Mouse (Mus musculus) limb, embryonic 11.5 days (tissue): Measurements from ENCODE around the gene Ttll1. TPM values are rescaled to one million over a fixed set of nuclear protein-coding genes. Genes with fewer than 3 reads are reported as not detected.
A peak's percentile ranks its signal among the peaks of the same experiment; 100 is the strongest.
"Not testable (repeated sequence)": the region's sequence is repeated elsewhere in the genome, so short reads cannot be mapped to it uniquely, and the experiment has no call there.

Source experiments
- ATAC-seq: fragments of 200-750 bp; cut with Nextera tagmentation; 2 replicates; pipeline ENCODE4 v1.8.0; 2017; ENCODE audit warnings: low read depth; ENCODE audit not compliant: insufficient number of reproducible peaks, low FRiP score, low TSS enrichment
- DNase-seq: peaks from one replicate; pipeline ENCODE4 v3.0.0-alpha.2; 2015; ENCODE audit warnings: low spot score
- H3K27ac ChIP-seq: fragments of 300-500 bp; sonication (generic); replicated peaks from 2 replicates; pipeline ENCODE4 v1.5.1; 2014; ENCODE audit warnings: low read depth, mild to moderate bottlenecking, low read length
- H3K27me3 ChIP-seq: fragments of 300-500 bp; sonication (generic); 2 replicates; pipeline ENCODE4 v1.6.1; 2014; ENCODE audit warnings: mild to moderate bottlenecking, low read length, mixed read lengths; ENCODE audit not compliant: control insufficient read depth, insufficient read depth
- H3K36me3 ChIP-seq: fragments of 300-500 bp; sonication (generic); 2 replicates; pipeline ENCODE4 v1.6.1; 2014; ENCODE audit warnings: mild to moderate bottlenecking, low read length, moderate library complexity, mixed read lengths; ENCODE audit not compliant: control insufficient read depth, insufficient read depth
- H3K4me1 ChIP-seq: fragments of 300-500 bp; sonication (generic); 2 replicates; pipeline ENCODE4 v1.6.1; 2014; ENCODE audit warnings: low read length, mixed read lengths; ENCODE audit not compliant: control insufficient read depth, insufficient read depth
- H3K4me2 ChIP-seq: fragments of 300-500 bp; sonication (generic); 2 replicates; pipeline ENCODE4 v1.6.1; 2014; ENCODE audit warnings: low read depth, mild to moderate bottlenecking, moderate library complexity; ENCODE audit not compliant: severe bottlenecking
- H3K4me3 ChIP-seq: fragments of 300-500 bp; sonication (generic); 2 replicates; pipeline ENCODE4 v1.5.1; 2014; ENCODE audit warnings: low read depth, low read length
- H3K9ac ChIP-seq: fragments of 300-500 bp; sonication (generic); 2 replicates; pipeline ENCODE4 v1.6.1; 2014; ENCODE audit warnings: mild to moderate bottlenecking, low read length
- H3K9me3 ChIP-seq: fragments of 300-500 bp; sonication (generic); 2 replicates; pipeline ENCODE4 v1.6.1; 2016; ENCODE audit warnings: low read length; ENCODE audit not compliant: control insufficient read depth
- WGBS: fragments of 180-500 bp; shearing (Covaris S2); extraction: QIAGEN DNeasy Blood & Tissue Kit; methylation state at CpG from one replicate; pipeline ENCODE4 v1.1.7; 2014; 5-methylcytosine and 5-hydroxymethylcytosine counted together
- polyA plus RNA-seq: library from polyadenylated mRNA; unstranded; fragments of >200 nt; fragmentation: Nextera tagmentation; extraction: Ambion mirVana; gene quantifications from 2 replicates; pipeline ENCODE4 v1.2.1, GENCODE M21; 2014

Ttll1 gene
- polyA plus RNA-seq, 1 experiment from 2014 or later = 19.2 TPM

DNA sequence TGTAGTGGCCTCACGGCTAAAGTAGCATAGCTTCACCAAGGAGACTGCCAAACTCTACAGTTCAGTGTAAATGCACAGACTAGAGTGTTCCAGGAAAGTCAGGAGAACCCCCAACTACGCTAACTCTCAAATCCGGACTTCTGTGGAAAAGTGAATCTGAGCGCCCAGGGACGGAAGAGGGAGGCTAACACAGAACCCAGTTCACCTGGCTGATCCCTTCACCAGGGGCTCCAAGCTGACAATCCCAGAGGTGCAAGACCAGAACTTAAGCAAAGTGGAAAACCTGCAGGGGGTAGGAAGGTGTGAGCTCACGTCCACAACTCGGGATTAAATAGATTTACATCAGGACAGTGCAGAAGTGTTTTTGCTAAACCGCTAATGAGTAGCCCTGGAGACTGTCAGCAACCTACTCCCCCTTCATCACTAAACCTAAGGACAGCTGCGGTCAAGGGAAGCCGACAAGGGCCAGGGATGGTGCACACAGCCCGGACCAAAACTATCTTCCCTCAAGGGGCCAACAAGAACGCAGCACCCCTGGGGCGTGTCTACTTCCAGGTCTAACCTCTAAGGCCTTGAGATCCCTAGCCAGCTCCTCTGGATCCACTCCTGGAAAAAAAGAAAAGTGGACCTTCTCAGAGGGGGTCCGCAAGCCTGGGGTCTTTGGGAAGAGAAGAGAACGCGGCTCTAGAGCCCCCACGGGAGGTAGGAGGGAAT, 47.2 kb downstream of the Ttll1 start:
- no peak for DNase-seq
- no peak for ATAC-seq
- no peaks in the 10 kb centered on the region for H3K36me3 ChIP-seq
- H3K4me1 ChIP-seq = peaks cover 4% of the 10 kb centered on the region; the same call in 1 of the 2 replicates
- H3K9ac ChIP-seq = peak overlapping the region; percentile 79
- no peaks in the 10 kb centered on the region for H3K27me3 ChIP-seq
- WGBS = 7% methylated on average over 17 of the region's 17 CpGs
- H3K27ac ChIP-seq = no peak overlapping the region
- H3K4me3 ChIP-seq = peak overlapping the region; percentile 56
- H3K4me2 ChIP-seq = peak overlapping the region; percentile 92
- no peaks in the 10 kb centered on the region for H3K9me3 ChIP-seq

DNA sequence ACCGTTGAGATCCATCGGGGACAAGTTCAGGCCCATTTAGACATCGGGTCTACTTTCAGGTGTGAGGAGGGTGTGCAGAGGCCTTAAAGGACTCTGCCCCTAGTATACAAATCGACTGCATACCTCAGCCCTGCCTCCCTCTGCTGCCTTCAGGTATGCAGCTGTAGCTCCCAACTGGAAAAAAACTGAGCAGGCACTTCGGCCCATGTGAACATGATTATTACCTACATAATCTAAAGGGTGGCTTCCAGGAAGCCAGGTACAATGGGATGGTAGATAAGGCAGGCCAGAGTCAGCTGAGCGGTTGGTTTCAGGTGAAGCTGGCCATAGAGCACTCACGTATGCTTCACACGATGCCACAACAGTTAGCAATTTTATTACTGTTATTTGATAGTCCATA, 48.3 kb downstream of the Ttll1 start:
- 85% methylated on average over 7 of the region's 8 CpGs for WGBS
- not testable (repeated sequence) for ATAC-seq, H3K36me3 ChIP-seq, H3K9ac ChIP-seq, H3K4me2 ChIP-seq, H3K4me1 ChIP-seq, H3K4me3 ChIP-seq, DNase-seq, H3K9me3 ChIP-seq, H3K27me3 ChIP-seq, H3K27ac ChIP-seq

DNA sequence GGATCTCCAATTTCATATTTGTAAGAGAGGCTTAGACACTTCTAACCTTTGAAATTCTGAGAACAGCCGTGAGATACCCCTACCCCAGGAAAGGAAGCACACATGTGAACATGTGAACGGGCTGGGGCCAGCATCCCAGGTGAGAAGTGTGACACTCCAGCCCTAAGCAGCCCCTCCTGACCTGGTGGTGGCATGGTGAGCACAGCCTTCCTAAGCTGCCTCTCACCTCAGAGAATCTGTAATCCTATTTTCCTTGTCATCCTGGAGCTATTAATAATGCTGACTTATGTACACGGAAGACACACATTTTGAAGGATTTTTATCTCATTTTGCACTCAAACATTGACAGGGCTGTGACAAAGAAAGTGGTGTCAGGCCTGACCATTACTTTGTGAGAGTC, 49.8 kb downstream of the Ttll1 start:
- Histone ChIP-seq H3K9ac (no peak overlapping the region), H3K27me3 (no peaks in the 10 kb centered on the region), H3K36me3 (no peaks in the 10 kb centered on the region), H3K4me1 (peaks cover 4% of the 10 kb centered on the region; the same call in 1 of the 2 replicates), H3K9me3 (no peaks in the 10 kb centered on the region), H3K4me2 (no peak overlapping the region), H3K27ac (no peak overlapping the region), H3K4me3 (no peak overlapping the region)
- DNase-seq (no peak), ATAC-seq (no peak)
- WGBS = 87% methylated on average over 3 of the region's 3 CpGs

DNA sequence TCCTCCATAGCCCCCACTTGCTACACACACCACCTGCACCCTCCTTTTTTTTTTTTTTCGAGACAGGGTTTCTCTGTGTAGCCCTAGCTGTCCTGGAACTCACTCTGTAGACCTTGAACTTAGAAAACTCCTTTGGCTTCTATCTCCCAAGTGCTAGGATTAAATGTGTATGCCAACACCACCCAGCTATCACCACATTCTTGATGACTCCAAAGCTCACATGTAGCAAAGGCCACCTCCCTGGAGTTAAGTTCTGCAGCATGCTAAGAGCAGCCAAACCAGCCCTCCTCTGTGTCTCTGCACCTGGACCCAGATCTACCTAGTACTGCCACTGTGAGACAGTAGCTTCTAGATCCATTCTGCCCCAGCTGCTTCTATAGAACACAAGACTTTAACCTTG, 53.2 kb downstream of the Ttll1 start:
- Histone ChIP-seq H3K4me1 (no peaks in the 10 kb centered on the region), H3K4me3 (no peak overlapping the region), H3K9me3 (no peaks in the 10 kb centered on the region), H3K36me3 (no peaks in the 10 kb centered on the region), H3K27ac (no peak overlapping the region), H3K4me2 (no peak overlapping the region), H3K27me3 (no peaks in the 10 kb centered on the region), H3K9ac (no peak overlapping the region)
- DNase-seq (no peak), ATAC-seq (no peak)
- 92% methylated on average over 1 of the region's 1 CpGs for WGBS

DNA sequence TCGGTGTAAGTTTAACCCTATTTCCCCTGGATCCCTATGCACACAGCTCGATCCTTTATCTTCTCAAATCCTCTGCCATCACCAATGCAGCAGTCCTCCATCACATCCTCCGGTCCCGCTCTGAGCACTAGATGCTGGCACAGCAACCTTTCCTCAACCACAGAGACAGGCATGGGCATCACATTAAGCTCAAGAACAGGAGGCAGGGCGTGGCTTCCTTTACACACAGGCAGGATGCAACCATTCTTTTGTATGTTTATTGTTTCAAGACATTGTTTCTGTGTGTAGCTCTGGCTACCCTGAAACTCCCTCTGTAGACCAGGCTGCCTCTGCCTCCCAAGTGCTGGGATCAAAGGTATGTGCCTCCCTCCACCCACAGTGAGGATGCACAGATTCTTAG, 55.1 kb downstream of the Ttll1 start:
- Histone ChIP-seq H3K4me2 (no peak overlapping the region), H3K9ac (no peak overlapping the region), H3K27ac (no peak overlapping the region), H3K4me3 (no peak overlapping the region), H3K27me3 (no peaks in the 10 kb centered on the region), H3K36me3 (no peaks in the 10 kb centered on the region), H3K4me1 (no peaks in the 10 kb centered on the region), H3K9me3 (no peaks in the 10 kb centered on the region)
- DNase-seq (no peak), ATAC-seq (no peak)
- 92% methylated on average over 5 of the region's 5 CpGs for WGBS

DNA sequence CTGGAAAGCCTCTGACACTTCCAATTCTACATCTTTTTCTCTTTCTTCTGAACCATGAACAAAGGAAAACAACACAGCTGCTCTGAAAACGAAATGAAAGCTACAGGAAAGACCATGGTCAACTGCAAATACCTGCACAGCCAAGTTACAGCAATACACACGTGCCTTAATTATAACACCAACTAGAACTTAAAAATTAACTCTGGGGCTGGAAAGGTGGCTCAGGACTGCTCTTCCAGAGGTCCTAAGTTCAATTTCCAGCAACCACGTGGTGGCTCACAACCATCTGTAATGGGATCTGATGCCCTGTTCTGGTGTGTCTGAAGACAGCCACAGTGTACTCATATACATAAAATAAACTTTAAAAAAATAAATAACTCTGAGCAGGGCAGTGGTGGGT, 55.7 kb downstream of the Ttll1 start:
- Histone ChIP-seq H3K4me3 (no peak overlapping the region), H3K9me3 (no peaks in the 10 kb centered on the region), H3K27ac (no peak overlapping the region), H3K36me3 (no peaks in the 10 kb centered on the region), H3K4me2 (no peak overlapping the region), H3K9ac (no peak overlapping the region), H3K4me1 (no peaks in the 10 kb centered on the region), H3K27me3 (no peaks in the 10 kb centered on the region)
- DNase-seq (no peak), ATAC-seq (no peak)
- WGBS = 80% methylated on average over 3 of the region's 3 CpGs

DNA sequence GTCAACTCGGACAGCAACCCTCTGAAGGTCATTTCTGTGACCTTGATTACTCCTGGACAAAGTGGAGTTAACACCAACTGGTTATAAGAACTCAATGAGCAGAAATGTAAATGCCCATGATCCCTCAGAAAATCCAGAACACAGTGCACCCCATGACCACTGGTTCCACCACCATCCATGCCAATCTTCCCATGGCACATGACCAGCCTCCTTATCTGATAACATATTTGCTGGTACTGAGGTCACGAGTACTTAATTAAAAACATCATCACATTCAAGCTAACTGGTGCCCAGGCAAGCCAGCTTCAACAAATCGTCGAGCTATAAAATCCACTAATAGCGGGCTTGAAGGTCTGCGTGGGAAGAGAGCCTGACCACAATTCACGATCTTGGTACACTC, 56.3 kb downstream of the Ttll1 start:
- H3K4me3 ChIP-seq = no peak overlapping the region
- no peak for DNase-seq
- no peaks in the 10 kb centered on the region for H3K27me3 ChIP-seq
- 74% methylated on average over 7 of the region's 7 CpGs for WGBS
- no peaks in the 10 kb centered on the region for H3K4me1 ChIP-seq
- H3K9ac ChIP-seq = no peak overlapping the region
- H3K9me3 ChIP-seq = no peaks in the 10 kb centered on the region
- no peaks in the 10 kb centered on the region for H3K36me3 ChIP-seq
- H3K4me2 ChIP-seq = no peak overlapping the region
- no peak for ATAC-seq
- H3K27ac ChIP-seq = no peak overlapping the region

DNA sequence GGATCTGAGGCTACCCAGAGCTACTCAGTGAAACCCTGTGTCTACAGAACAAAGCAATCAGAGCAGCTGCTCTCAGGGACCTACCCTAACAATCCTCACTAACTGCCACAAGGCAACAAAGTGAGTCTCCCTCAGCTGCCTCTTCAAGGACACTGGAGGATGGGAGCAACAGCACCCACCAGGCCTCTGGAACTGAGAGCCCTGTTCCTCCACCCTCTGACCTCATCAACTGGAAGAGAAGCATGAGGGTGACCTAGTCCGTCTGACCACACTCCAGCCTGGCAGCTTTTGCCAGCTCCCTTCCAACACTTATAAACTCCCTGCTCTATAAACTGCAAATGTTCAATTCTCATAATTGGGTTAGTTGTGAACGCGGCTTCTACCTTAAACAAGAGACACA, 56.8 kb downstream of the Ttll1 start:
- Histone ChIP-seq H3K36me3 (no peaks in the 10 kb centered on the region), H3K4me2 (no peak overlapping the region), H3K4me1 (no peaks in the 10 kb centered on the region), H3K4me3 (no peak overlapping the region), H3K27me3 (no peaks in the 10 kb centered on the region), H3K9ac (no peak overlapping the region), H3K27ac (no peak overlapping the region), H3K9me3 (no peaks in the 10 kb centered on the region)
- ATAC-seq (no peak), DNase-seq (no peak)
- WGBS = 77% methylated on average over 3 of the region's 3 CpGs

DNA sequence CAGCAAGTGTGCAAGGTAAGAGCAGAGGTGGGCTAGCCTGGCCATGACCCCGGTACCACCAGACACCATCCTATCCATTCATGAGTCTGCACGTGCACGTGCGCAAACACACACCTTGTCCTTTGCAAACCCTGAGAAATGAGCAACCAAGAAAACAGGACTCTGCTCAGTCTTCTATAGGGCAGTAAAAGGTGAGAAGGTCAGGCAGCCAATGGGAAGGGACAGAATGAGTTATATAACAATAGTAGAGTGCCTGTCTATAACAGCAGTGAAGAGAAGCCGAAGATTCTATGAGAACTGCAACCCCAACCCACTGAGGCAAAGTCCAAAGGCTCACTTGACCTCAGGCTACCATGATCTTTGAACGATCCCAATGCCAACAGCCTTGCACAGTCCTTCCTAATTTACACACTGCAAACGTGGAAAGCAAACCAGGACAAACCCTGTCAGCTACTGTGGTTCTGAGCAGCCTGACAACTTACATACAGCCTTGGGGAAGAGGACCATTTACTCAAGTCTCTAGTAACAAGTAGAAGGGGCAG, 58.4 kb downstream of the Ttll1 start:
- Histone ChIP-seq H3K36me3 (no peaks in the 10 kb centered on the region), H3K4me3 (no peak overlapping the region), H3K27ac (no peak overlapping the region), H3K4me1 (no peaks in the 10 kb centered on the region), H3K4me2 (no peak overlapping the region), H3K27me3 (no peaks in the 10 kb centered on the region), H3K9ac (no peak overlapping the region), H3K9me3 (no peaks in the 10 kb centered on the region)
- 84% methylated on average over 7 of the region's 7 CpGs for WGBS
- ATAC-seq (no peak), DNase-seq (no peak)
